Comparison of ENCODE assay signal across 8 mouse cellular contexts in genomic region chr16:34440994-34441414, GRCm38 (mm10).
A peak's percentile ranks its signal among the peaks of the same experiment; 100 is the strongest.
DNase-seq lines count a peak whose midpoint lies in the region; ATAC-seq and TF ChIP-seq lines count a peak whose summit lies in the region.

No protein-coding gene starts in this region.

- in situ Hi-C loops in Patski (cut with MboI; ENCODE audit: low pct_unique_long_range_greater_than_20kb): no loop called here

- no peaks in the 10 kb centered on the region for H3K9me3 ChIP-seq in hindbrain, embryonic 12.5 days (replicated peaks)
- no peaks in the 10 kb centered on the region for H3K9me3 ChIP-seq in midbrain, embryonic 16.5 days (replicated peaks; ENCODE audit: control insufficient read depth, low read length, poor library complexity, severe bottlenecking)

- intact Hi-C loops in gastrocnemius, adult 2 months (cut with DNase I): no loop called here
- intact Hi-C loops in left cerebral cortex, postnatal 4 days (cut with DNase I): no loop called here

- no peaks in the 10 kb centered on the region for H3K36me3 ChIP-seq in hindbrain, embryonic 12.5 days
- no peaks in the 10 kb centered on the region for H3K36me3 ChIP-seq in midbrain, embryonic 16.5 days (ENCODE audit: control insufficient read depth, insufficient read depth, low read length)

- CTCF ChIA-PET in Patski (lab: Charles Lee): no interaction called here

- H3K4me3 ChIP-seq in gastrocnemius, adult 2 months: no peak overlapping the region
- H3K4me3 ChIP-seq in hindbrain, embryonic 12.5 days: no peak overlapping the region
- H3K4me3 ChIP-seq in midbrain, embryonic 16.5 days (ENCODE audit: low read depth, low read length): no peak overlapping the region

- POLR2A ChIA-PET in Patski (lab: Charles Lee): no interaction called here

- peak; percentile 68 for DNase-seq in Patski (ENCODE audit: low read depth, low spot score)
- DNase-seq in brain, embryonic 18.5 days (ENCODE audit: low read depth, low spot score): peak; percentile 20
- DNase-seq in gastrocnemius, adult 2 months: peak; percentile 88
- DNase-seq in left cerebral cortex, postnatal 4 days: peak; percentile 94
- DNase-seq in urinary bladder, postnatal 4 days (ENCODE audit: low spot score in 2 of 2): peak; percentile 77 to 81
- DNase-seq in T-cell, adult 2 months (ENCODE audit: low spot score): no peak

- H3K9ac ChIP-seq in hindbrain, embryonic 12.5 days: no peak overlapping the region
- H3K9ac ChIP-seq in midbrain, embryonic 16.5 days (ENCODE audit: low read depth, low read length): no peak overlapping the region

- no peaks in the 10 kb centered on the region for H3K27me3 ChIP-seq in Patski
- H3K27me3 ChIP-seq in hindbrain, embryonic 12.5 days: no peaks in the 10 kb centered on the region
- H3K27me3 ChIP-seq in midbrain, embryonic 16.5 days (ENCODE audit: control insufficient read depth, insufficient read depth, low read depth, low read length): no peaks in the 10 kb centered on the region

- ATAC-seq in Patski: peak; percentile 73
- ATAC-seq in hindbrain, embryonic 12.5 days (ENCODE audit: low FRiP score): peak; percentile 80
- ATAC-seq in midbrain, embryonic 16.5 days: peak; percentile 69

- H3K27ac ChIP-seq in gastrocnemius, adult 2 months: peak overlapping the region; percentile 61
- peak overlapping the region; percentile 72 for H3K27ac ChIP-seq in hindbrain, embryonic 12.5 days
- peak overlapping the region; percentile 12; the same call in 1 of the 2 replicates for H3K27ac ChIP-seq in midbrain, embryonic 16.5 days (ENCODE audit: low read length)

- peaks cover 44% of the 10 kb centered on the region for H3K4me1 ChIP-seq in hindbrain, embryonic 12.5 days
- H3K4me1 ChIP-seq in midbrain, embryonic 16.5 days (ENCODE audit: control insufficient read depth, insufficient read depth, low read length): peaks cover 9% of the 10 kb centered on the region

- H3K4me2 ChIP-seq in hindbrain, embryonic 12.5 days (replicated peaks): no peak overlapping the region
- H3K4me2 ChIP-seq in midbrain, embryonic 16.5 days (ENCODE audit: low read length): no peak overlapping the region

- WGBS in hindbrain, embryonic 12.5 days: 34% methylated on average over 4 of the region's 4 CpGs
- 32% methylated on average over 4 of the region's 4 CpGs for WGBS in midbrain, embryonic 16.5 days

- TF ChIP-seq CTCF in Patski (IDR thresholded peaks at IDR 0.05): no peak
- no peak for TF ChIP-seq CTCF in gastrocnemius, adult 2 months (IDR thresholded peaks at IDR 0.05)

Comparison
In these comparisons a context has a peak if more than half of its experiments do, and no peak if none do; other contexts are left out.
1. H3K27ac ChIP-seq: peak in every context shown above with its lines; median percentile 72 in hindbrain, embryonic 12.5 days; 61 in gastrocnemius, adult 2 months; 12 in midbrain, embryonic 16.5 days.